Mouse (Mus musculus) pancreas, adult 10 weeks (tissue): Measurements from ENCODE around the gene Rnf111. TPM values are rescaled to one million over a fixed set of nuclear protein-coding genes. Genes with fewer than 3 reads are reported as not detected.

Source experiments
- polyA plus RNA-seq: library from polyadenylated mRNA; stranded (reverse); fragments of 350-450 nt; fragmentation: Illumina TruSeq; extraction: RNeasy Lipid Tissue Mini Kit (QIAGEN cat#74804); gene quantifications from one replicate; pipeline ENCODE4 v1.2.3, GENCODE M21; 2015; ENCODE audit warnings: low read depth, low replicate concordance; ENCODE audit not compliant: insufficient read depth

Gene Rnf111
- 4.1 TPM for polyA plus RNA-seq

GRCm38 (mm10) chr9:70503626-70504041 lies at the start of gene Rnf111:
Gene Rnf111 (minus strand): TSS chr9:70503725.

GRCm38 (mm10) chr9:70542305-70543041 lies 38.9 kb upstream of the Rnf111 start, which contains the start of gene Sltm:
Gene Sltm (plus strand): TSS chr9:70542754.

GRCm38 (mm10) chr9:70421257-70422056 lies 82.1 kb downstream of the Rnf111 start, which contains the start of gene Ccnb2:
Gene Ccnb2 (minus strand): TSS chr9:70421547.

Other genes with a start within 250 kb of the Rnf111 start
- gene Ccnb2, start 82.2 kb downstream of the Rnf111 start, polyA plus RNA-seq: 0.72 TPM
- gene Sltm, start 39.0 kb upstream of the Rnf111 start, polyA plus RNA-seq: 17.8 TPM
- gene Gm10642, start 152.5 kb upstream of the Rnf111 start, polyA plus RNA-seq: not detected
- 2.9 TPM for gene Mindy2, start 153.4 kb upstream of the Rnf111 start, polyA plus RNA-seq
- 13.1 TPM for gene Adam10, start 175.3 kb upstream of the Rnf111 start, polyA plus RNA-seq